Mouse (Mus musculus): Measurements from ENCODE around the gene Cyp2e1.

- TF ChIP-seq CTCF (IDR thresholded peaks at IDR 0.05; ENCODE audit: low read depth) (no peak), EP300 (IDR thresholded peaks at IDR 0.05; ENCODE audit: low read depth) (no peak)
Observed at GRCm38 (mm10) chr7:140763447-140764020, at the start of gene Cyp2e1.

Measured in liver, embryonic 14.5 days (tissue).